Mouse (Mus musculus) small intestine, adult 10 weeks (tissue): ENCODE data around the gene Mboat1. TPM values are rescaled to one million over a fixed set of nuclear protein-coding genes. Genes with fewer than 3 reads are reported as not detected.

Experiments used
- polyA plus RNA-seq: library from polyadenylated mRNA; stranded (reverse); fragments of 350-450 nt; fragmentation: Illumina TruSeq; extraction: RNeasy Lipid Tissue Mini Kit (QIAGEN cat#74804); gene quantifications from one replicate; pipeline ENCODE4 v1.2.3, GENCODE M21; 2014; ENCODE audit warnings: low replicate concordance

Mboat1 gene
- polyA plus RNA-seq, result 1.7 TPM

GRCm38 (mm10) chr13:30136243-30136922 is at the start of gene Mboat1:
Mboat1 (plus strand) TSS chr13:30136489.

Other genes starting within 250 kb of the Mboat1 start
- 15.4 TPM for gene E2f3, start 150.4 kb upstream of the Mboat1 start, polyA plus RNA-seq
- gene Agtr1a, start 200.0 kb downstream of the Mboat1 start, polyA plus RNA-seq, result 5.0 TPM